Mouse (Mus musculus) naive thymus-derived CD4-positive, alpha-beta T cell, adult 5 months (primary cell): ENCODE data around the gene Cdkn2d. TPM values are rescaled to one million over a fixed set of nuclear protein-coding genes. Genes with fewer than 3 reads are reported as not detected.

Source experiments
- polyA plus RNA-seq: library from polyadenylated mRNA; unstranded; fragments of 100-300 nt; shearing (Covaris generic); gene quantifications from one replicate; pipeline ENCODE4 v1.2.1, GENCODE M21; 2017

Gene Cdkn2d
- polyA plus RNA-seq, result 77.2 TPM

DNA sequence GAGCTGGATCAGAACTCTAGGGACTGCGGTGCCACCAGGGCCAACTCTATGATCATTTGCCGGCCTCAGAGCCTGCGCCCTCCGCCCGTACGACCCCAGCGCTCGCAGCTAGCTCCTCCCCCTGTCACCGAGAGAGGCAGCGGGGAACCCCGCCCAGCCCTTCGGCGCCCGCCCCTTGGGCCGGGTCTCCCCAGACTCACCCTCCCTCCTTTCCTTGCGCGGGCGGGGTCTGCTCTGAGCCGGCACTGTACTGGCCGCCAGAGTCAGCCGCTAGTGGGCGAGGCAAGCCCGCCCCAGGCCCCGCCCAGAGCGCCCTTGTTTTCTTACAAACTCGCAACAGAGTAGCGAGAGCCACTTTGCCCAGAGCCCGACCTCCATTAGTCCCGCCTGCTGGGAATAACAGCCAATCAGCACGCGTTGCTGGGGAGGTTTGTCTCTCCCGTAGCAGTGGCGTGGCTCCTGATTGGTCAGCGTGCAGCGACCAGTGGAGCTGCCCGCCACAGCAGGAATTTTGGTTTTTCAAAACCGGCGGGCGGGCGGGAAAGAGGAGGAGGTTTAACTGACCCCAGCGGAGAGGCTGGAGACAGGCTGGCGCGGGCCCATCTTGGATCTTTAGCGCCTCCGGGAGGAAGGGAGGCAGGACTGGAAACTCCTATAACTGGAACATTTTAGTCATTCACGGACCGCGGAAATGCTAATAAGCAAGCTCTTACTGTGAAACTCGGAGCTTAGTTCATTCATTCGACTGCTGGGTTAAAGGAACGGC lies at the start of gene Cdkn2d:
Cdkn2d (minus strand) TSS at position 386 of the 766 bp plus-strand sequence.

GRCm38 (mm10) chr9:21320619-21321512 lies 29.7 kb upstream of the Cdkn2d start, which contains the start of gene Slc44a2:
TSS of gene Slc44a2 (plus strand) at chr9:21320698.

GRCm38 (mm10) chr9:21312134-21312533 lies 20.9 kb upstream of the Cdkn2d start, which contains the start of gene Ap1m2:
TSS of gene Ap1m2 (minus strand) at chr9:21312337.

DNA sequence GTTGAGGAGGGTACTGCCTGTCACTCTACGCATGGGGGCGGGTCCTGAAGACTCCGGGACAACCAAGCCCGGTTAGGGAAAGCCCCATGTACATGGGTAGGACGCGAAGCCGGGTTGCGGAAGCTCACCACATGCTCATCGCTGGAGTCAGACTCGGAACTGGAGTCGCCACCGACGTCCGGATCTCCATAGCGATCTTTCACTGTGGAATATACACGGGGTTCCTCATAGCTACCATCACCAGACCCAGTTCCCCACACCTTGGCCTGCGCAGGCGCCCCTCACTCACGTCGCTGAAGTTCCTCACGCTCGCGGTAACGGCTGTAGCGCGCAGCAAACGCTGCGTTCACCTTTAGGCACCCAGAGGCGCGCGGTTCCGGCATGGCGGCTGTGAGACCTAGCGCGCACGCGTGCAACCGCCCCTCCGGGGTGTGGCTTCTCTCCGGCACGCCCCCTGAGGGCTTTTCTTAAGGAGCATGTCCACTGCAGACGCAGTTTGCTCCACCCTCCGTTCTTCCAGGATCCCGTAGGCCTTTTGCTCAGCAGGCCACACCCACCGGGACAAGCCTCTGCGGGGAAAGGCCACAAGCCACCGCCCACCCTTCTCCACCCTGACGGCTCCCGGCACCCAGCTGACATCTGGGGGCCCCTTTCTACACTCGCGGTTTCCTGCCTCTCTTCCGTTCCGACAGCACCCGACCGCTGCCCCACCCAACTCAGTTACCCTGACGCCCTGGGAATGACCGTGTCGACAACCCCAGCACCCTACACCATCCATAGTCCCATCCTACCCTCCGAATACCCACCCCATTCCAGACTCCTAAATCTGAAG lies 3.4 kb downstream of the Cdkn2d start, which contains the start of gene Kri1:
Kri1 (minus strand) TSS at position 399 of the 832 bp plus-strand sequence.

DNA sequence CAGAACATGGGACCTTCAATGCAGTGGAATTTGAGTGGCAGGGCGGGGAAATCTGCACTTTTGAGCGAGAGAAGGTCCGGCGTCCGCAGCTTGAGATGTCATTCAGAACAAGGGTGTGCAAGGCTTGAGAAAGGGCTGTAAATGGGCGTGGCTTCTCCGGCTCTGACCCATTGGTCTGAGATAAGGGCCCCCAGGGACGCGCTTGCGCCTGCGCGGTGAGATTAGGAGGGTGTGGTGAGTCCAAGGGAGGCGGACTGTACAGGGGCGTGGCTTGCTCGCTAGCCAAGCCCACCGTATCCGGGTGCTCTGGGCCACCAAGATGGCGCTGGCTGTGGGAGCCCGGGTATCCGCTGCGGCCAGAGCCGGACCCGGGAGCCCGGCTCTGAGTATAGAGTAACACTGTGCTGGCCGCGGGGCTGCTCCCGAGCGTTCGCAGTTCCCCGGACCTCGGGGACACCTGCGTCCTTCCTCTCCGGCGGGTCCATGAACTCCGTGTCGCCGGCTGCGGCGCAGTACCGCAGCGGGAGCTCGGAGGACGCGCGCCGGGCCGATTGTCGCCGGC lies 26.1 kb downstream of the Cdkn2d start, which contains the start of gene Atg4d:
Atg4d (plus strand) TSS at position 294 of the 562 bp plus-strand sequence.

DNA sequence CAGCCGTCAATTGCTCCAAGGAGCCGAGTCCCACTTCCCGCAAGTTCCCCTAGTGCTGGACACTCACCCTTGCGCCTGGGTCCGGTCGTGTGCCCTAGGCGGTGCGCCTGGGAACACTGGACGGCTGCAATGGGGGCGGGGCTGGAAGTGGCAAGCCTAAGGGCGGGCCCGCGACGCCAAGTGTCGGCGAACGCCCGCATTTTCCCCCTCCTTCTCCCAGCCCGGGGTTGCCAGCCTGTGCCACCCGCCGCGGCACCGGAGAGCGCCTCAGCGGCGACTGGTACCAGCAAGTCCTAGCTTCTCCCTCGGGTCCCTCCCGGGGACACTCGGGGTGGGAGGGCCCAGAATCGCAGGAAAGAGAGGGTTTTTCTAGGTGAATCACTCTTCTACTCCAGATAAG lies 42.9 kb downstream of the Cdkn2d start, which contains the start of gene S1pr5:
S1pr5 (minus strand) TSS at position 118 of the 400 bp plus-strand sequence.

DNA sequence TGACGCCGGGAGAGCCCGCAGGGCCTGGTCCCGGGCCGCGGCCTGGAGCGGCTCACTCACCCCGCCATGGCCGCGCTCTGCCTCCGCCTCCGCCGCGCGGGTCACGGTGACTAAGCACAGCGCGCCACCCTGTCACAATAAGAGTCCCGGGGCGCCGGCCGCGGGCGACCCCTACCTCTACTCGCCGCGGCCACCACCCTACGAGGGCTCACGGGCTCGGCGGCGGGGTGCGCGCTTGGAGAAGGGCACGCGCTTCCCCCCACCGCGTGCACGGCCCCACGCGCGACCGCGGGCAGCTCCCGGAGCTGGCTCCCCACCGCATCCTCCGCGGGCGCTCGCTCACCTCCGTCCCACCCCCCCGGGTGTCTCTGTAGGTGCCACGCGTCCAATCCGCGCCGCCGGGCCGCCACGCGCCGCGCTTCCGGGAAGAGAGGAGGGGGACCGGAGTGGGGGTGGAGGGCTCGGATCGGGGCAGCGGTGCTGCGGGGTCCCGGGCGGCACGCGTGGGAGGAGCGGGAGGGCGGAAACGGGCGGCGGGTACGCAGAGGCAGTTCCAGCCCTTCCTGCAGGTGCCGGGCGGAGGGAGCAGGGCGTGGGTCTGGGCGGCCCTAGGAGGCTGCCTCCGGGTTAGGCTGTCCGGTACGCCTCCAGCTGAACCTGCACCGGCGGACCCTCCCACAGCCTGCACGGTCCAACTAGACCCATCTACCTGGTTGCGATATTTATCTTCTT lies 52.3 kb downstream of the Cdkn2d start, which contains the start of gene Keap1:
Keap1 (minus strand) TSS at position 629 of the 732 bp plus-strand sequence.

Other genes starting within 250 kb of the Cdkn2d start
- gene Zglp1, start 224.3 kb downstream of the Cdkn2d start, polyA plus RNA-seq, result not detected
- 0.44 TPM for gene Gm49373, start 218.3 kb downstream of the Cdkn2d start, polyA plus RNA-seq
- 35.4 TPM for gene Fdx1l, start 217.8 kb downstream of the Cdkn2d start, polyA plus RNA-seq
- gene Gm38431, start 199.4 kb downstream of the Cdkn2d start, polyA plus RNA-seq, result 2.2 TPM
- gene Raver1, start 199.4 kb downstream of the Cdkn2d start, polyA plus RNA-seq, result 64.1 TPM
- 47.8 TPM for gene Tyk2, start 160.2 kb downstream of the Cdkn2d start, polyA plus RNA-seq
- 278 TPM for gene Cdc37, start 141.4 kb downstream of the Cdkn2d start, polyA plus RNA-seq
- 0.35 TPM for gene Pde4a, start 125.7 kb downstream of the Cdkn2d start, polyA plus RNA-seq
- gene Keap1, start 52.0 kb downstream of the Cdkn2d start, polyA plus RNA-seq, result 31.0 TPM
- not detected for gene S1pr5, start 43.0 kb downstream of the Cdkn2d start, polyA plus RNA-seq
- gene Atg4d, start 26.1 kb downstream of the Cdkn2d start, polyA plus RNA-seq, result 59.5 TPM
- 36.7 TPM for gene Kri1, start 3.4 kb downstream of the Cdkn2d start, polyA plus RNA-seq
- gene Ap1m2, start 20.9 kb upstream of the Cdkn2d start, polyA plus RNA-seq, result 5.0 TPM
- gene Slc44a2, start 29.3 kb upstream of the Cdkn2d start, polyA plus RNA-seq, result 509 TPM
- 85.5 TPM for gene Ilf3, start 76.5 kb upstream of the Cdkn2d start, polyA plus RNA-seq
- 56.2 TPM for gene Qtrt1, start 120.4 kb upstream of the Cdkn2d start, polyA plus RNA-seq
- 331 TPM for gene Dnm2, start 133.5 kb upstream of the Cdkn2d start, polyA plus RNA-seq
- gene Tmed1, start 218.8 kb upstream of the Cdkn2d start, polyA plus RNA-seq, result 2.6 TPM
- 42.4 TPM for gene AB124611, start 234.8 kb upstream of the Cdkn2d start, polyA plus RNA-seq